Mouse (Mus musculus) left cerebral cortex, postnatal 4 days (tissue): Measurements from ENCODE around the gene Hrc. TPM values are rescaled to one million over a fixed set of nuclear protein-coding genes. Genes with fewer than 3 reads are reported as not detected.

Experiments
- DNase-seq: peaks from one replicate; pipeline ENCODE4 v3.0.0-alpha.2; 2022
- intact Hi-C: fragments of 180-260 bp; cut with DNase I; formaldehyde crosslinking; loops from one replicate; pipeline ENCODE4 v1.15.1; 2025
- total RNA-seq, 2 experiments: library from RNA; stranded (reverse); gene quantifications; 2 replicates each; pipeline ENCODE4 v1.2.3; 2021

The Hrc gene
- total RNA-seq, 2 experiments from 2014 or later = 0.36 to 0.38 TPM

- intact Hi-C loops = no loop called here
- no peak for DNase-seq
Observed at GRCm38 (mm10) chr7:45363983-45364382, 28.9 kb downstream of the Hrc start.

DNA sequence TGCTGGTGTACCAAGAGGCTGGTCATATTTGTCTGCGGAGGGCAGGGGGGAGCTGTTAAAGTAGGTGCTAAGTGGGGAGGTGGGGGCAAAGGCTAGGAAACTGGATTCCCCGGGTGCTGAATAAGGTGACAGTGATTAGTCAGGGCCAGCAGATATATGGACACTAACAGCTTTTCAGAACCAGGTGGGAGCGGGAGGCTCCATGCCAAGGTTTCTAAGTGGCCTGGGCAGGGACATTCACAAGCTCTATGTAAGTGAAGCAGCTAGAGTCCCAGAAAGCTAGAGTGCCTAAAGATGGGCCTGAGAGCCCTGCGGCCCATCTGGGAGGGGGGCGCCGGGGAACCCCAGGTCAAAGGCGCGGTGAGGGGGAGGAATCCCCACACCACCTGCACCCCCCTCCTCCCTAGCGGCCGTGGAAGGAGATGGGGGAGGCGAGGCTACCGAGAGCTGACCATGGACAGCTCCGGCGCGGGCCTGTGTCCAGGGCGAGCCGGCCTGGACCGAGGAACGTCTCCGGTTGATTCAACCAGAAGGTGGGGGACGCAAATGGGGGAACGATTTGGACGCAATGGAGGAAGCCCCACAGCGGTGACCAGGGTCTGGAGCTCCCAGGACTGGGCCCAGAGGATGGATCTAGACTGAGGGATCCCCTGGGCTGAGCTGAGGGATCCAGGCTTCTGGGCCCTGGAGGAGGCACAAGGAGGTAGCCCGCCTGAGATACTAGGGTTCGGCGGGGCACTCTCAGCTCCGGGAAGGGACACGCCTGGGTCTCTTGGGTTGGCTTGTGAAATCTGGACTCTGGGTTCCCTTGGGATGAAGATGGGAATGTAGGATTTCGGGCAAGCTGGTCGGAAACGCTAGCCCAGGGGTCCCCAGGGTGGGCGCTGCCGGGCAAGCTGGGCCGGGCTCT, 30.9 kb downstream of the Hrc start:
- peak; percentile 45 for DNase-seq
- intact Hi-C loops = no loop called here

- intact Hi-C loops = no loop called here
- DNase-seq = no peak
Observed at GRCm38 (mm10) chr7:45366652-45367019, 31.5 kb downstream of the Hrc start, which contains the start of gene Ppfia3. Gene Ppfia3, minus strand, starts transcription at chr7:45367019.

GRCm38 (mm10) chr7:45367020-45367880, 32.2 kb downstream of the Hrc start:
- intact Hi-C loops = no loop called here
- DNase-seq = peak; percentile 98

- intact Hi-C loops = no loop called here
- DNase-seq = no peak
Observed at GRCm38 (mm10) chr7:45368178-45368577, 33.1 kb downstream of the Hrc start.

DNA sequence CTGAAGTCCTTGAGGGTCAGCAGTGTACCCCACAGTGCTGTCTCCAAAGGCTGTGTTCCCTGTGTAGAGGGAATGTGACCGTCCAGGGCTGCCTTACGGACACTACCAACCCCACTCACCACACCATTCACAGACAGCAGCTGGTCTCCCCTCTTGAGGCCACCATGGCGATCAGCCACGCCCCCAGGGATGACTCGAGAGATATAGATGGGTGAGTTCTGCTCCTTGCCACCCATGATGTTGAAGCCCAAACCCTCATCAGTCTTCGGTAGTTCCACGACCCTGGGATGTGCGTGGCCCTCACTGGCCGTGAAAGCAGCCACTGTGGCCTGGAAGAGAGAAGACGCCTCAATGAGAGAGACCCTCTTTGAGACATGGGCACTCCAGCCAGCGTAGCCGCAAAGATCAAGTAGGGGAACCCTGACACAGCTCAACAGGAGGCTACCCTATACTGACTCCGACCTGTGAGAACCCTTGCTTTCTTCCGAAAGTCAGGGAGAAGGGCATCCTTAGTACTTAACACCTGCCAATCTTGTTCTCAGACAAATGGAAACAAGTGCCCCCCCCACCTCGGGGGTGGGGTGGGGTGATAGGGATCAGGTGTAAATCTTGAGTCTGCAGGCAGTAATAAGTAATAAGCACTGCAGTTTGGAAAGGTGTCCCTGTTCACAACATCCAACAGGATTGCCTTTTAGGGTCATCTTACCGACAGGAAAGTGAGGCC, 34.1 kb downstream of the Hrc start:
- no peak for DNase-seq
- intact Hi-C loops = no loop called here

- intact Hi-C loops = no loop called here
- DNase-seq = no peak
Observed at GRCm38 (mm10) chr7:45369836-45370474, 34.9 kb downstream of the Hrc start.

- intact Hi-C loops = no loop called here
- peak; percentile 87 for DNase-seq
Observed at GRCm38 (mm10) chr7:45370475-45371311, 35.6 kb downstream of the Hrc start, which contains the start of gene Lin7b. Gene Lin7b, minus strand, starts transcription at chr7:45370583.

DNA sequence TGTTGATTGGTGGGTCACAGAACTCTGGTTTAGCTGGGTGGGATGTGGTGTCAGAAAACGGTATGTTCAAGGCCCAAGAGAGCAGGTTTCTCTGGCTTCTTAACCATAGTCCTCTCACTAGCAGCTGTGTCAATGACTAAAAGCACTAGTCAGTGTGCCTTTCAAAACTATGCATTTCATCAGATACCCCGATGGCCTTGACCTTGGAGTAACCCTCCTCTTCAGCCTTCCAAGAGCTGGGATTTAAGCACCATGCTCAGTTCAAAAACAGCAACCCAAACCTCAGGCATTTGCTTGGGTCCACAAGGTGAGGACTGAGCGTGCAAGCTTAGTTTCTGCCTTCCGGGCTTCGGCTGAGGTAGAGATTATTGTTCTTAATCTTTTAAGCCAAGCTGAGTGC, 37.3 kb downstream of the Hrc start:
- no peak for DNase-seq
- intact Hi-C loops = no loop called here

GRCm38 (mm10) chr7:45374620-45375019, 39.5 kb downstream of the Hrc start:
- intact Hi-C loops = no loop called here

GRCm38 (mm10) chr7:45376057-45376456, 41.0 kb downstream of the Hrc start:
- no peak for DNase-seq
- intact Hi-C loops = no loop called here

More at GRCm38 (mm10) chr7:45374620-45375019, 39.5 kb downstream of the Hrc start:
- DNase-seq = no peak

DNA sequence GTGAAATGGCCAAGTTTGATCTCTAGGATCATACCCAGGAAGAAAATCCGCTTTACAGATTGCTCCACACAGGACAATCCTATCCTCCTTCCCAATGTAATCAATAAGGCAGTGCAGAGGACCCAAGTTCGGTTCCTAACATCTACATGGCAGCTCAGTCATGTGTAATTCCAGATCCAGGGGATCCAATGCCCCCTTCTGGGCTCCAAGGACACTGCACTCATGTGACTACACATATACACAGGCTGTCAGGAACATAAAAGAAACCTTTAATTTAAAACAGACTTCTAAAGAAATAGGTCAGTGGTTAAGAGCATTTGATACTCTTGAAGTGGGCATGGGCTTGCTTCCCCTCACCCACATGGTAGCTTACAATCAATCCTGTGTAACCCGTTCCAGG, 51.0 kb downstream of the Hrc start:
- DNase-seq = no peak
- intact Hi-C loops = no loop called here

Other genes starting within 250 kb of the Hrc start
- 10 to 100 TPM; 13.0 to 16.7 TPM for gene Rcn3, start 243.1 kb upstream of the Hrc start, total RNA-seq
- gene Fcgrt, start 231.4 kb upstream of the Hrc start, total RNA-seq = 10 to 100 TPM; 17.7 to 18.3 TPM
- gene Rps11, start 210.9 kb upstream of the Hrc start, total RNA-seq = 100 to 1,000 TPM; 707 to 729 TPM
- gene Rpl13a, start 206.5 kb upstream of the Hrc start, total RNA-seq = 1,000 to 10,000 TPM in 1 of 2 experiments, 100 to 1,000 TPM in 1; 958 to 1,083 TPM
- gene Gm45713, start 199.1 kb upstream of the Hrc start, total RNA-seq = under 1 TPM in 1 of 2 experiments, not detected in 1; 0.50 TPM
- 1 to 10 TPM; 2.8 to 3.0 TPM for gene Flt3l, start 198.9 kb upstream of the Hrc start, total RNA-seq
- gene Pih1d1, start 181.0 kb upstream of the Hrc start, total RNA-seq = 100 to 1,000 TPM; 100 to 101 TPM
- 10 to 100 TPM; 16.7 to 16.9 TPM for gene Aldh16a1, start 180.7 kb upstream of the Hrc start, total RNA-seq
- gene Slc17a7, start 171.3 kb upstream of the Hrc start, total RNA-seq = 100 to 1,000 TPM; 267 to 292 TPM
- gene Gfy, start 155.7 kb upstream of the Hrc start, total RNA-seq = under 1 TPM in 1 of 2 experiments, not detected in 1; 0.38 TPM
- not detected for gene Pth2, start 154.3 kb upstream of the Hrc start, total RNA-seq
- gene Ccdc155, start 130.4 kb upstream of the Hrc start, total RNA-seq = 1 to 10 TPM; 1.1 to 1.9 TPM
- gene Dkkl1, start 123.1 kb upstream of the Hrc start, total RNA-seq = 10 to 100 TPM; 14.5 to 18.3 TPM
- 10 to 100 TPM; 15.1 to 17.6 TPM for gene Tead2, start 119.5 kb upstream of the Hrc start, total RNA-seq
- 1 to 10 TPM; 2.5 to 2.6 TPM for gene Cd37, start 96.2 kb upstream of the Hrc start, total RNA-seq
- gene Slc6a16, start 94.2 kb upstream of the Hrc start, total RNA-seq = 1 to 10 TPM; 1.2 to 1.8 TPM
- not detected for gene Slc6a21, start 57.8 kb upstream of the Hrc start, total RNA-seq
- gene Trpm4, start 1.5 kb upstream of the Hrc start, total RNA-seq = 10 to 100 TPM; 32.1 to 33.8 TPM
- 100 to 1,000 TPM; 106 to 108 TPM for gene Ppfia3, start 31.7 kb downstream of the Hrc start, total RNA-seq
- 10 to 100 TPM; 60.4 to 68.3 TPM for gene Lin7b, start 35.3 kb downstream of the Hrc start, total RNA-seq
- gene Snrnp70, start 60.5 kb downstream of the Hrc start, total RNA-seq = 100 to 1,000 TPM; 453 to 460 TPM
- under 1 TPM in 1 of 2 experiments, not detected in 1; 0.16 TPM for gene Kcna7, start 70.4 kb downstream of the Hrc start, total RNA-seq
- gene Ntf5, start 78.4 kb downstream of the Hrc start, total RNA-seq = under 1 TPM in 1 of 2 experiments, not detected in 1; 0.30 TPM
- not detected for gene Lhb, start 85.5 kb downstream of the Hrc start, total RNA-seq
- 10 to 100 TPM; 17.8 to 18.7 TPM for gene Gys1, start 99.6 kb downstream of the Hrc start, total RNA-seq
- gene Ruvbl2, start 102.8 kb downstream of the Hrc start, total RNA-seq = 10 to 100 TPM; 54.2 to 60.3 TPM
- 100 to 1,000 TPM; 708 to 725 TPM for gene Ftl1, start 124.6 kb downstream of the Hrc start, total RNA-seq
- gene Bax, start 131.6 kb downstream of the Hrc start, total RNA-seq = 100 to 1,000 TPM; 116 to 119 TPM
- under 1 TPM; 0.22 to 0.24 TPM for gene Tulp2, start 146.6 kb downstream of the Hrc start, total RNA-seq
- not detected for gene Gm45808, start 151.5 kb downstream of the Hrc start, total RNA-seq
- gene Dhdh, start 153.5 kb downstream of the Hrc start, total RNA-seq = 1 to 10 TPM; 2.6 to 3.2 TPM
- gene Nucb1, start 175.1 kb downstream of the Hrc start, total RNA-seq = 100 to 1,000 TPM; 110 to 116 TPM
- gene Ppp1r15a, start 191.0 kb downstream of the Hrc start, total RNA-seq = 10 to 100 TPM; 19.0 to 24.6 TPM
- 1 to 10 TPM in 1 of 2 experiments, under 1 TPM in 1; 0.90 to 2.7 TPM for gene Plekha4, start 191.0 kb downstream of the Hrc start, total RNA-seq
- not detected for gene Hsd17b14, start 219.6 kb downstream of the Hrc start, total RNA-seq
- 10 to 100 TPM; 22.9 to 25.3 TPM for gene Bcat2, start 234.9 kb downstream of the Hrc start, total RNA-seq